Mouse (Mus musculus) lung, adult 18-20 months (tissue): Measurements from ENCODE around the gene Best2.

Experiments
- DNase-seq, 2 experiments: peaks; one replicate each; pipeline ENCODE4 v3.0.0; 2022; ENCODE audit warnings: mixed read lengths in 2 of 2

Best2 gene

DNA sequence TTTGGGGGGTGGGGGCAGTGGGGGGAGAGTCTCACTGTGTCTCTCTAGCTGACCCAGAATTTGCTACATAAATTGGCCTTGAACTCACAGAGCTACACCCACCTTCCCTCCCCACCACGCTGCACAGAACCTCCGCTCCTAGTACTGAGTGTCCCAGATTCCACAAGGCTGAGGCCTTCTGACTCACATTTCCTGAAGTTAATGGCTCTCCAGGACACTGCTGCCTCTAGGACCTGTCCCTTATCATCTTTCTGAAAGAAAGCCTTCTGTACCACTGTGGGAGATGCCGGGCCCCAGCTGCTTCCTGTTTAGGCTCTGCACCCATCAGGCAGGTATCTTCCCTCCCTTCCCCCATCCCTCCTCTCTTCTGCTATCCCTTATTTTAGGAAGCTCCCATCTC lies 47.7 kb downstream of the Best2 start:
- DNase-seq, result no peak

GRCm38 (mm10) chr8:84965731-84966291 lies 48.5 kb downstream of the Best2 start:
- peak; percentile 95 to 97 for DNase-seq

DNA sequence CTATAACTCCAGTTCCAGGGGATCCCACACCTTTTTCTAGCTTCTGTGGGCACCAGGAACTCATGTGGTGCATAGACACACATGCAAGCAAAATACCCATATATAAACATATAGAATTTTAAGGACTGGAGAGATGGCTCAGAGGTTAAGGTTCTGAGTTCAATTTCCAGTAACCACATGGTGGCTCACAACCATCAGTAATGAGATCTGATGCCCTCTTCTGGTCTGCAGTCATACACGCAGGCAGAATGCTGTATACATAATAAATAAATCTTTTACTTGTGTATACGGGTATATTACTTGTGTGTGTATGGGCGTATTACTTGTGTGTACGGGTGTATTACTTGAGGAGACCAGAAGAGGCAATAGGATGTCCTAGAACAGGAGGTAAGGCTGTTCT lies 50.4 kb downstream of the Best2 start:
- no peak for DNase-seq

DNA sequence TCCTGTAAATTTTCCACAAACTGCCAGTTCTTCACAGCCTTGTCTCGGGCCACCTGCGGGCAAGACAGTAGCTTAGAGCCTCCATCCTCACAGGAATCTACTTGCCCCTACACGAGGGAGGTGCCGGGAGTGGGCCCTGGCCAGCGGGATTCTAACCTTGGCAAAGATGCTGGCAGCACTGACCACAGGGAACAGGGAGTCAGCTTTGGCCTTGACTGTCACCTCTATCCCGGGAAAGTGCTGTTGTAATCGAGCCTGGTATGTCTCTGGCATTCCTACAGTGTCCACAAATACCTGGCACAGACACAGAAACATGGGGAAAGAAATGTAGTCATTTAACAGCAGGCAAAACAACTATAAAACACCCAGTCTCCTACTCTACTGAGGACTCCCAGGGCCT lies 54.5 kb downstream of the Best2 start:
- DNase-seq, result no peak
